Mouse (Mus musculus): ENCODE results near the gene Fam205a1. TPM values are rescaled to one million over a fixed set of nuclear protein-coding genes. Genes with fewer than 3 reads are reported as not detected.

The Fam205a1 gene
- polyA plus RNA-seq, 1 experiment from 2014 or later, result 0.15 TPM

Other genes with a start within 250 kb of the Fam205a1 start
- not detected in 2 replicates for gene Gm10591, start 241.7 kb downstream of the Fam205a1 start, polyA plus RNA-seq (2015; fragmentation: Nextera tagmentation; extraction: Ambion mirVana)
- gene Gm2564, start 224.2 kb downstream of the Fam205a1 start, polyA plus RNA-seq (2015; fragmentation: Nextera tagmentation; extraction: Ambion mirVana), result not detected in 2 replicates
- not detected in 2 replicates for gene Ccl27b, start 198.6 kb downstream of the Fam205a1 start, polyA plus RNA-seq (2015; fragmentation: Nextera tagmentation; extraction: Ambion mirVana)
- gene Il11ra2, start 192.0 kb downstream of the Fam205a1 start, polyA plus RNA-seq (2015; fragmentation: Nextera tagmentation; extraction: Ambion mirVana), result not detected in 2 replicates
- not detected in 2 replicates for gene 4930578G10Rik, start 118.3 kb downstream of the Fam205a1 start, polyA plus RNA-seq (2015; fragmentation: Nextera tagmentation; extraction: Ambion mirVana)
- gene Ccl19, start 97.3 kb downstream of the Fam205a1 start, polyA plus RNA-seq (2015; fragmentation: Nextera tagmentation; extraction: Ambion mirVana), result not detected in 2 replicates
- 0.41 and 1.0 TPM in 2 replicates for gene Ccl21a, start 79.9 kb downstream of the Fam205a1 start, polyA plus RNA-seq (2015; fragmentation: Nextera tagmentation; extraction: Ambion mirVana)
- gene Gm12394, start 2.9 kb upstream of the Fam205a1 start, polyA plus RNA-seq (2015; fragmentation: Nextera tagmentation; extraction: Ambion mirVana), result not detected in 2 replicates
- gene Fam205c, start 20.3 kb upstream of the Fam205a1 start, polyA plus RNA-seq (2015; fragmentation: Nextera tagmentation; extraction: Ambion mirVana), result 0.35 and 0.61 TPM in 2 replicates
- gene Phf24, start 62.8 kb upstream of the Fam205a1 start, polyA plus RNA-seq (2015; fragmentation: Nextera tagmentation; extraction: Ambion mirVana), result 0.12 and 0.16 TPM in 2 replicates
- gene Dnajb5, start 95.9 kb upstream of the Fam205a1 start, polyA plus RNA-seq (2015; fragmentation: Nextera tagmentation; extraction: Ambion mirVana), result 1.2 and 1.5 TPM in 2 replicates
- gene 1700022I11Rik, start 115.7 kb upstream of the Fam205a1 start, polyA plus RNA-seq (2015; fragmentation: Nextera tagmentation; extraction: Ambion mirVana), result 0.24 TPM in 1 of 2 replicates, not detected in the other
- 202 and 204 TPM in 2 replicates for gene Vcp, start 146.6 kb upstream of the Fam205a1 start, polyA plus RNA-seq (2015; fragmentation: Nextera tagmentation; extraction: Ambion mirVana)
- gene Fancg, start 156.6 kb upstream of the Fam205a1 start, polyA plus RNA-seq (2015; fragmentation: Nextera tagmentation; extraction: Ambion mirVana), result 10.4 TPM in 2 replicates
- gene Pigo, start 171.9 kb upstream of the Fam205a1 start, polyA plus RNA-seq (2015; fragmentation: Nextera tagmentation; extraction: Ambion mirVana), result 14.8 and 15.1 TPM in 2 replicates
- gene Stoml2, start 177.8 kb upstream of the Fam205a1 start, polyA plus RNA-seq (2015; fragmentation: Nextera tagmentation; extraction: Ambion mirVana), result 187 and 204 TPM in 2 replicates
- 41.2 and 51.3 TPM in 2 replicates for gene Fam214b, start 192.3 kb upstream of the Fam205a1 start, polyA plus RNA-seq (2015; fragmentation: Nextera tagmentation; extraction: Ambion mirVana)
- 0.40 and 0.45 TPM in 2 replicates for gene Unc13b, start 205.1 kb upstream of the Fam205a1 start, polyA plus RNA-seq (2015; fragmentation: Nextera tagmentation; extraction: Ambion mirVana)

All from liver, embryonic 15.5 days (tissue).